Mouse (Mus musculus) testis, adult 2 months (tissue): ENCODE results near the gene Cadm3.

ENCODE experiments used
- CTCF ChIP-seq: fragments of 200-500 bp; IDR thresholded peaks from 2 replicates; pipeline ENCODE4 v1.5.1; 2012; ENCODE audit warnings: low read depth, mild to moderate bottlenecking, inconsistent platforms, low read length, moderate library complexity; ENCODE audit not compliant: control insufficient read depth, insufficient read depth, insufficient replicate concordance
- POLR2A ChIP-seq: fragments of 200-500 bp; IDR thresholded peaks from 2 replicates; pipeline ENCODE4 v1.6.1; 2012; ENCODE audit warnings: low read depth, mild to moderate bottlenecking, inconsistent platforms, low read length, moderate library complexity; ENCODE audit not compliant: control insufficient read depth

DNA sequence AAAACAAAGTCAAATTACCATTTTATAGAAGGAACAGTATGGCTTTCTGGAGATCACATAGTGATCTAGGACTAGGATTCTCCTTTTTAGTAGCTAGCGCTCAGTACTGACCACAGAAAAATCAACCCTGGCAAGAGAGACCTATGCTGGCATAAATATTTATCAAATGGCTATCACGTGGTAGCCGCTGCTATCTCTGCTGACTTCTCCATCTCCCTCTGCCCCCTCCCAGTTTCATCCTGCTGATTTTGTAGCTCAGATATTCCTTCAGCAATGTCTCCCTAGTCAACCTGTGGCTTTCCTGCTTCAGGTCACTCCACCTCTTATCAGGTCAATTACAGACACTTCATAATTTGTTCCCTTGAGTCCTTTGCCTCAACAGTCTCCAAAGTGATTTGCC is 51.8 kb downstream of the Cadm3 start:
- TF ChIP-seq POLR2A (no peak), CTCF (no peak)
